8 mouse cellular contexts compared by ENCODE assay signal in the genomic region with DNA sequence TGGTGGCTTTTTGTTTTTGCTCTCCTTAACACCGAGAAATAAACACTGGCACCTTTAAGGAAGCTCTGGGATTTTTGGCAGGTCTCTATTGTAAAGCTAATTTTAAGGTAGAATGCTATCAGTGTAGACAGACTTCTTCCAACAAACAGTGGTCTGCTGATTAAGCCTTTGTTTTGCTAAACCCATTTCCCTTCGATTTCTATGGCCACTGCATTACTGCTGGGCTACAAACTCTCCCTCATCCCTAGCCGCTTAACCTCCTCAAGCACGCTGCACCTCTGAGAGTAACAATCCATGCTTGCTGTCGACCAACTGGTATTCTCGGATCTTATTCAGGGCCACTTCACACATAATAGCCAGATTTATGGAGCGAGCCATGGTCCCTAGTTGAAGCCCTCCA. TPM values are rescaled to one million over a fixed set of nuclear protein-coding genes. Genes with fewer than 3 reads are reported as not detected.
DNase-seq lines count a peak whose midpoint lies in the region; ATAC-seq lines count a peak whose summit lies in the region.

No protein-coding gene starts in this region.

- no peaks in the 10 kb centered on the region for H3K9me3 ChIP-seq in kidney, embryonic 16.5 days (ENCODE audit: low read length)
- H3K9me3 ChIP-seq in intestine, embryonic 15.5 days, result no peaks in the 10 kb centered on the region
- H3K9me3 ChIP-seq in neural tube, embryonic 14.5 days (ENCODE audit: control insufficient read depth, low read length), result no peaks in the 10 kb centered on the region

- 10% methylated on average over 7 of the region's 7 CpGs for WGBS in kidney, embryonic 16.5 days
- 8% methylated on average over 7 of the region's 7 CpGs for WGBS in intestine, embryonic 15.5 days
- 11% methylated on average over 7 of the region's 7 CpGs for WGBS in neural tube, embryonic 14.5 days

- H3K9ac ChIP-seq in kidney, embryonic 16.5 days (replicated peaks; ENCODE audit: low read length), result peak overlapping the region; percentile 89
- H3K9ac ChIP-seq in intestine, embryonic 15.5 days, result peak overlapping the region; percentile 81
- peak overlapping the region; percentile 72; the same call in 1 of the 2 replicates for H3K9ac ChIP-seq in neural tube, embryonic 14.5 days (replicated peaks; ENCODE audit: low read depth, low read length)

- no peak overlapping the region for H3K27ac ChIP-seq in kidney, embryonic 16.5 days (ENCODE audit: low read length)
- H3K27ac ChIP-seq in brown adipose tissue, adult 24 weeks (replicated peaks; ENCODE audit: low read depth, low read length), result no peak overlapping the region
- H3K27ac ChIP-seq in intestine, embryonic 15.5 days, result no peak overlapping the region
- no peak overlapping the region for H3K27ac ChIP-seq in neural tube, embryonic 14.5 days (ENCODE audit: low read depth, low read length)

- H3K4me1 ChIP-seq in kidney, embryonic 16.5 days (ENCODE audit: insufficient read depth, low read length), result peaks cover 15% of the 10 kb centered on the region
- H3K4me1 ChIP-seq in brown adipose tissue, adult 24 weeks (ENCODE audit: control insufficient read depth, insufficient read depth, insufficient read length, low read length), result no peaks in the 10 kb centered on the region
- H3K4me1 ChIP-seq in intestine, embryonic 15.5 days (replicated peaks), result peaks cover 7% of the 10 kb centered on the region; the same call in 1 of the 2 replicates
- H3K4me1 ChIP-seq in neural tube, embryonic 14.5 days (ENCODE audit: control insufficient read depth, insufficient read depth, low read length), result peaks cover 11% of the 10 kb centered on the region; the same call in 1 of the 2 replicates

- H3K4me3 ChIP-seq in kidney, embryonic 16.5 days (ENCODE audit: low read length), result peak overlapping the region; percentile 88
- H3K4me3 ChIP-seq in brown adipose tissue, adult 24 weeks (ENCODE audit: insufficient read depth, low read depth, low read length), result peak overlapping the region; percentile 66
- peak overlapping the region; percentile 95 for H3K4me3 ChIP-seq in intestine, embryonic 15.5 days (replicated peaks)
- peak overlapping the region; percentile 83 for H3K4me3 ChIP-seq in neural tube, embryonic 14.5 days (ENCODE audit: low read depth, low read length)

- H3K4me2 ChIP-seq in kidney, embryonic 16.5 days (replicated peaks; ENCODE audit: low read depth, low read length), result peak overlapping the region; percentile 89
- H3K4me2 ChIP-seq in intestine, embryonic 15.5 days (replicated peaks), result peak overlapping the region; percentile 94
- peak overlapping the region; percentile 74 for H3K4me2 ChIP-seq in neural tube, embryonic 14.5 days (ENCODE audit: low read depth, low read length)

- no peaks in the 10 kb centered on the region for H3K27me3 ChIP-seq in kidney, embryonic 16.5 days (ENCODE audit: insufficient read depth, low read length)
- no peaks in the 10 kb centered on the region for H3K27me3 ChIP-seq in intestine, embryonic 15.5 days (replicated peaks)
- peaks cover 4% of the 10 kb centered on the region; the same call in 1 of the 2 replicates for H3K27me3 ChIP-seq in neural tube, embryonic 14.5 days (ENCODE audit: control insufficient read depth, insufficient read depth, low read length)

- ATAC-seq in kidney, embryonic 16.5 days (ENCODE audit: low FRiP score, low TSS enrichment), result no peak
- no peak for ATAC-seq in intestine, embryonic 15.5 days
- no peak for ATAC-seq in neural tube, embryonic 14.5 days (ENCODE audit: low read depth)
- no peak for ATAC-seq in granulocyte monocyte progenitor cell, adult 5-6 weeks (replicated peaks; ENCODE audit: poor library complexity, severe bottlenecking)

- no peak for DNase-seq in kidney, postnatal 14 days
- no peak for DNase-seq in ovary, postnatal 10 days (ENCODE audit: low spot score)
- DNase-seq in kidney, adult 11 months, result no peak

- H3K36me3 ChIP-seq in kidney, embryonic 16.5 days (ENCODE audit: insufficient read depth, low read length), result 0 out of 2 replicates have a peak, but pooled peaks cover 2% of the 10 kb centered on the region
- H3K36me3 ChIP-seq in intestine, embryonic 15.5 days, result no peaks in the 10 kb centered on the region
- no peaks in the 10 kb centered on the region for H3K36me3 ChIP-seq in neural tube, embryonic 14.5 days (ENCODE audit: control insufficient read depth, insufficient read depth, low read length)

RNA-seq across cellular contexts. Expression of a gene that starts 1.3 kb away (rescaled TPM):
- 12.2 and 13.2 TPM in 2 replicates for polyA plus RNA-seq in kidney, embryonic 16.5 days (2015; fragmentation: Nextera tagmentation; extraction: Ambion mirVana)
- 18.3 and 19.4 TPM in 2 replicates for polyA plus RNA-seq in brown adipose tissue, adult 24 weeks (2012; ENCODE audit: insufficient read depth, insufficient read length, missing spikeins)
- 12.0 and 12.1 TPM in 2 replicates for polyA plus RNA-seq in intestine, embryonic 15.5 days (2015; fragmentation: Nextera tagmentation; extraction: Ambion mirVana)
- 16.2 and 17.0 TPM in 2 replicates for polyA plus RNA-seq in neural tube, embryonic 14.5 days (2014; fragmentation: Nextera tagmentation; extraction: Ambion mirVana)
- total RNA-seq in granulocyte monocyte progenitor cell, adult 5-6 weeks (2014; fragmentation: Nextera tagmentation), result 27.5 and 28.0 TPM in 2 replicates
- 28.7 and 30.5 TPM in 2 replicates for total RNA-seq in granulocyte monocyte progenitor cell, adult 5-6 weeks (2017)

RNA-seq across cellular contexts. Expression of a gene that starts 18.5 kb away (rescaled TPM):
- polyA plus RNA-seq in kidney, embryonic 16.5 days (2015; fragmentation: Nextera tagmentation; extraction: Ambion mirVana), result 142 and 152 TPM in 2 replicates
- 82.7 and 96.9 TPM in 2 replicates for polyA plus RNA-seq in brown adipose tissue, adult 24 weeks (2012; ENCODE audit: insufficient read depth, insufficient read length, missing spikeins)
- 95.2 and 108 TPM in 2 replicates for polyA plus RNA-seq in intestine, embryonic 15.5 days (2015; fragmentation: Nextera tagmentation; extraction: Ambion mirVana)
- 95.4 and 100 TPM in 2 replicates for polyA plus RNA-seq in neural tube, embryonic 14.5 days (2014; fragmentation: Nextera tagmentation; extraction: Ambion mirVana)
- 26.4 and 40.6 TPM in 2 replicates for total RNA-seq in granulocyte monocyte progenitor cell, adult 5-6 weeks (2014; fragmentation: Nextera tagmentation)
- 21.2 and 26.2 TPM in 2 replicates for total RNA-seq in granulocyte monocyte progenitor cell, adult 5-6 weeks (2017)

RNA-seq across cellular contexts. Expression of a gene that starts 20.3 kb away (rescaled TPM):
- polyA plus RNA-seq in kidney, embryonic 16.5 days (2015; fragmentation: Nextera tagmentation; extraction: Ambion mirVana), result 30.0 and 30.9 TPM in 2 replicates
- 11.2 and 13.3 TPM in 2 replicates for polyA plus RNA-seq in brown adipose tissue, adult 24 weeks (2012; ENCODE audit: insufficient read depth, insufficient read length, missing spikeins)
- polyA plus RNA-seq in intestine, embryonic 15.5 days (2015; fragmentation: Nextera tagmentation; extraction: Ambion mirVana), result 29.8 and 32.1 TPM in 2 replicates
- 2.8 and 6.4 TPM in 2 replicates for polyA plus RNA-seq in neural tube, embryonic 14.5 days (2014; fragmentation: Nextera tagmentation; extraction: Ambion mirVana)
- 31.1 and 47.6 TPM in 2 replicates for total RNA-seq in granulocyte monocyte progenitor cell, adult 5-6 weeks (2014; fragmentation: Nextera tagmentation)
- 16.4 and 24.2 TPM in 2 replicates for total RNA-seq in granulocyte monocyte progenitor cell, adult 5-6 weeks (2017)

RNA-seq across cellular contexts. Expression of a gene that starts 36.2 kb away (rescaled TPM):
- 34.7 and 35.8 TPM in 2 replicates for polyA plus RNA-seq in kidney, embryonic 16.5 days (2015; fragmentation: Nextera tagmentation; extraction: Ambion mirVana)
- polyA plus RNA-seq in brown adipose tissue, adult 24 weeks (2012; ENCODE audit: insufficient read depth, insufficient read length, missing spikeins), result 1.2 and 1.7 TPM in 2 replicates
- polyA plus RNA-seq in intestine, embryonic 15.5 days (2015; fragmentation: Nextera tagmentation; extraction: Ambion mirVana), result 13.2 and 14.5 TPM in 2 replicates
- 2.5 and 3.8 TPM in 2 replicates for polyA plus RNA-seq in neural tube, embryonic 14.5 days (2014; fragmentation: Nextera tagmentation; extraction: Ambion mirVana)
- total RNA-seq in granulocyte monocyte progenitor cell, adult 5-6 weeks (2014; fragmentation: Nextera tagmentation), result 4.4 and 7.4 TPM in 2 replicates
- 2.8 and 4.1 TPM in 2 replicates for total RNA-seq in granulocyte monocyte progenitor cell, adult 5-6 weeks (2017)

RNA-seq across cellular contexts. Expression of a gene that starts 44.4 kb away (rescaled TPM):
- 0.08 and 0.12 TPM in 2 replicates for polyA plus RNA-seq in kidney, embryonic 16.5 days (2015; fragmentation: Nextera tagmentation; extraction: Ambion mirVana)
- polyA plus RNA-seq in brown adipose tissue, adult 24 weeks (2012; ENCODE audit: insufficient read depth, insufficient read length, missing spikeins), result not detected in 2 replicates
- 0.06 TPM in 1 of 2 replicates, not detected in the other for polyA plus RNA-seq in intestine, embryonic 15.5 days (2015; fragmentation: Nextera tagmentation; extraction: Ambion mirVana)
- not detected in 2 replicates for polyA plus RNA-seq in neural tube, embryonic 14.5 days (2014; fragmentation: Nextera tagmentation; extraction: Ambion mirVana)
- not detected in 2 replicates for total RNA-seq in granulocyte monocyte progenitor cell, adult 5-6 weeks (2014; fragmentation: Nextera tagmentation)
- not detected in 2 replicates for total RNA-seq in granulocyte monocyte progenitor cell, adult 5-6 weeks (2017)
